Mouse (Mus musculus): ENCODE data around the gene Gm8797.
"Not testable (repeated sequence)": the region's sequence is repeated elsewhere in the genome, so short reads cannot be mapped to it uniquely, and the experiment has no call there.

The Gm8797 gene

DNA sequence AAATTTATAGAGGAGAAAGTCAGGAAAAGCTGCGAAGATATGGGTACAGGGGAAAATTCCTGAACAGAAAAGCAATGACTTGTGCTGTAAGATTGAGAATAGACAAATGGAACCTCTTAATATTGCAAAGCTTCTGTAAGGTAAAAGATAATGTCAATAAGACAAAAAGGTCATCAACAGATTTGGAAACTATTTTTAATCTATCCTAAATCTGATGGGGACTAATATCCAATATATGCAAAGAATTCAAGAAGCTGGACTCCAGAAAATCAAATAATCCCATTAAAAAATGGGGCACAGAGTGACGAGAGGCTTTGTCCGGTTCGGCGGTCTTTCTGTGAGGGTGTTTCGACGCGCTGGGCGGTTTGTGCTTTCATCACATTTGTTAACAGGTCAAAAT, at the start of gene Gm8797:
Gm8797 (plus strand) TSS at position 301 of the 400 bp plus-strand sequence.
- not testable (repeated sequence) for DNase-seq (ENCODE audit: low spot score)

DNA sequence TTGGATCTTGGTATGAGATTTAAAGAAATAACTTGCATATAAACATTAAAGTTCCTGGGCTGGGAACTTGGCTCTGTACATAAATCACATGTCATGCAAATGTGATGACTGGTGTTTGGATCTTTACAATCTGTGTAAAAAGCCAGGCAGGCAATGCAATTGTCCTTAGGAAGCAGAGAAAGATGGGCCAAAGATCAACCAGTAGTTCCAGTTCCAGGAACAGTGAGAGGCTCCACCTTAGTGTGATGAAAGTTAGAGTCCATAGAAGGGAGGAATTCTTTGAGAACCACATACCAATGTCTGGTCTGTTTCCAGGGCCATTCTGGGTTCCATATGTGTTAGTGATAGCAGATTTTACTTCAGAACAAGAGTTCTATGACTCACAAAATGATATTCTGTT, 36.1 kb upstream of the Gm8797 start:
- DNase-seq (ENCODE audit: low spot score): no peak

DNA sequence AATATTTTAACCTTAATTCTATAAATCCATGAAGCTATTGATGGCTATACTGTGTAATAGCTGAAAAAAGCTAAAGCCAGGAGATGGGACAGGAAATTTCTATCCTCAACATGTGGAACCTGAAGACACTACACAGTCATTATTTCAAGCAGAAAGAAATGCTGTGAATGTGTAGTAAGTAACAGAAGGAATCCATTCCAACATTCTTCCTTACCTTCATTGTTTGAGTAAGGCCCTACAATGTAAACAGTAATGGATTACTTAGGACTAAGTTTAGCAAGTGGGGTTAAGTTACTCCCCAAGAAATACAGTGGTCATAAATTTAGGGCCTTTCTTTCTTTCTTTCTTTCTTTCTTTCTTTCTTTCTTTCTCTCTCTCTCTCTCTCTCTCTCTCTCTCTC, 17.7 kb upstream of the Gm8797 start:
- DNase-seq (ENCODE audit: low spot score): no peak

DNA sequence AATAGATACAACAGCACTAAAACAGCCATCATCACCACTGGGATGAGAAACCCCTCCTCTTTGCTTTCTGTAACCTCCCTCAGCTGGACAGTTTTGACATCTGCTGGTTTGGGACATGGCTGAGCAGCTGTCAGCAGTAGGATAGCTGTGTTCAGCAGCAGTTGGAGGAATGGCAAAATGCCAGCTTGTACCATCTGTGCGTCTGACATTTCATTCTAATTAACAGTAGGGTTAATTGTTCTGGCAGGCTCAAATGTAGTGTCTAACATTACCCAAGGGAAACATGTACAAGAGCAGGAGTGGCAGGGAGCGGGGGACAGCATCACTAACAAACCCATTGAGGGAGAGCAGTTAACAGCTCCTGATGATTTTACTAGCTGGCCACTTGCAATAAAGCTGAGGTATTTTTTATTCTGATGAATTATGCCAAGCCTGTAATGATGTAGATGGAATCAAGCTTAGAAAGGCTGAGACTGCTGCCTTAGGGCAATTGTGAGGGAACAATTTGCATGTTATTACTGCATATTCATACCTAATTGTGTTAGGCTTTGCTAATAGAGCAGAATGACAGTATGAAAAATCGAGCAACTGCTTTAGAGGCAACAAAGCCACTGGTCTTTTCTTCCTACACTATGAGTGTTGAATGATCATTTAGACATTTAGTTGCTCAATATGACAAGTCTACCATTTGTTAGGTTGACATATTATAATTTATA, 4.3 kb downstream of the Gm8797 start:
- peak; percentile 8 for DNase-seq (ENCODE audit: low spot score)

DNA sequence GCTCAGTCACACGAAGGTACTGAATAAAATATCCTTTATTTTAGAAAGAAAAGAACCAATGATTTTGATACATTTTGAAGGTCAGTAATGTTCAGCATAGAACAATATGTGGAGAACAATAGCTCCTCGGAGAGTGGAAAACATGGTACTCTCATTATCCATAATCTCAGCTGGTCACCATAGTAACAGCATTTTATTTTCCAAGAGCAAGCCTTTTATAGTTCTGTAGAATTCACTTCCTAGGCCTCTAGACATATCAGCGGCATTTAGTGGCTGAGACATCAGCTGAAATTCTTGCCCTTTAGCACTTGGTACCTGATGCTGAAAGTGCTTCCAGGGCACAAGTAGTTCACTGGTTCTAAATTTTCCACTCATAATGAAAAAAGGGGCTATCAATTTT, 15.7 kb downstream of the Gm8797 start:
- no peak for DNase-seq (ENCODE audit: low spot score)

- no peak for DNase-seq (ENCODE audit: low spot score)
Measured at GRCm38 (mm10) chr3:5776894-5777293, 26.3 kb downstream of the Gm8797 start.
